Mouse (Mus musculus): ENCODE results near the gene Zcchc9.

The Zcchc9 gene

GRCm38 (mm10) chr13:91760302-91761050 lies 47.0 kb downstream of the Zcchc9 start:
- no peak for DNase-seq

- no peak for DNase-seq
Measured at GRCm38 (mm10) chr13:91759791-91760190, 47.7 kb downstream of the Zcchc9 start.

- DNase-seq: no peak
Measured at GRCm38 (mm10) chr13:91758316-91759048, 49.0 kb downstream of the Zcchc9 start.

GRCm38 (mm10) chr13:91756230-91756629 lies 51.3 kb downstream of the Zcchc9 start:
- DNase-seq: no peak

- DNase-seq: no peak
Measured at GRCm38 (mm10) chr13:91754762-91755161, 52.7 kb downstream of the Zcchc9 start.

- DNase-seq: no peak
Measured at GRCm38 (mm10) chr13:91753724-91754123, 53.8 kb downstream of the Zcchc9 start.

- DNase-seq: no peak
Measured at GRCm38 (mm10) chr13:91749981-91750380, 57.5 kb downstream of the Zcchc9 start.

GRCm38 (mm10) chr13:91748401-91748800 lies 59.1 kb downstream of the Zcchc9 start:
- DNase-seq: no peak

Data from right cerebral cortex, adult 18-20 months (tissue).